In the genomic region with DNA sequence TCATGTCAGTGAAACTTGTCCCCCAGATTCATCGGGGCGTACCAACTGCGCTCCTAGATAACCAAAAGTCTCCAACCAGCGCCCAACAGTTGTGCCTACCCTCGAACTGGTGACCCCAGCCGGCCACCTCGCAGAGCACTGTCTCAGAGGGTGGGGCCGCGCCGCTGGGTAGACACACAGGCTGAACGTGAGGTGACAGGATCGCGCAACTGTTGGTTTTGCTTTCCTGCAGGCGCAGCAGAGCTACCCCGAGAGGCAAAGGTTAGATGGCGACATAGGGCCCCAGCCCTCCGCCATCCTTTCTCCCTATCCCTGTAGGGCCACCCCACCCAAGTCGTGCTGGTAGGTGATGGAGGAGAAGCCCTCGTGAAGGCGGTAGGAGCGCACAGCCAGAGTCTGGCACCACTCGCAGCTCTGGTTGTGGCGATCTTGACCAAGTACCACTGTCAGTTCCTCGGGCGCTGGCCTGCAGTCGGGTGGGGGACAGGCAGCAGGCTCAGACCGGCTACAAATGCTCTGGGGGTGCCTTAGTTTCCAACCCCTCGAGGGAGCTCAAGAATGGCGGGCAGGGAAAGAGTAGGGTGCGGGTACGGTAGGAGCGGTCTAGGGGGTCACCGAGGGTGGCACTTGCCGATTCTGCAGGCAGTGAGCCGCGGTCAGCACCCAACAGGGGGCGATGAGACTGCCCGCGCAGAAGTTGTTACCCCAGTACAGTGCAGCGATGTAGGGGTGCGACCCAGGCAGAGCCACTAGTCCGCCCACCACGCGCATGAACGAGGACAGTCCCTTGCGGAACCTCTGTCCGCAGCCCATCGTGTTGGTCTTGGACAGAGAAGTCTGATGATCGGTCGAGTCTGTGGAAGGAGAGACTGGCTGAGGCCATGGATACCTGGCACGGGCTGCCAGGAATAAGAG, we compare ENCODE assay signal across 11 mouse cellular contexts. TPM values are rescaled to one million over a fixed set of nuclear protein-coding genes. Genes with fewer than 3 reads are reported as not detected.
A peak's percentile ranks its signal among the peaks of the same experiment; 100 is the strongest.
DNase-seq lines count a peak whose midpoint lies in the region; ATAC-seq and TF ChIP-seq lines count a peak whose summit lies in the region.
"Had no signal": no experiment of that assay in that cellular context is flagged by ENCODE, and none has a peak within 500 bp of the region (broad histone marks: within the 10 kb centered on the region; RNA-seq: fewer than 3 reads in every experiment).

No protein-coding gene starts in this region.

- H3K9ac ChIP-seq in lung, embryonic 15.5 days: no peak overlapping the region
- no peak overlapping the region for H3K9ac ChIP-seq in embryonic facial prominence, embryonic 15.5 days
- 0 out of 2 replicates have a peak overlapping the region, but pooled peaks have one; percentile 19 for H3K9ac ChIP-seq in midbrain, postnatal 0 days (replicated peaks; ENCODE audit: low read length, poor library complexity, severe bottlenecking)

- H3K4me1 ChIP-seq in lung, embryonic 15.5 days: peaks cover 7% of the 10 kb centered on the region
- H3K4me1 ChIP-seq in embryonic facial prominence, embryonic 15.5 days: peaks cover 28% of the 10 kb centered on the region
- peaks cover 5% of the 10 kb centered on the region; the same call in 1 of the 2 replicates for H3K4me1 ChIP-seq in midbrain, postnatal 0 days (ENCODE audit: insufficient read depth, low read length)

- no peak overlapping the region for H3K27ac ChIP-seq in lung, embryonic 15.5 days
- no peak overlapping the region for H3K27ac ChIP-seq in embryonic facial prominence, embryonic 15.5 days (replicated peaks)
- no peak overlapping the region for H3K27ac ChIP-seq in midbrain, postnatal 0 days (ENCODE audit: low read depth, low read length)
- H3K27ac ChIP-seq: macrophage had no signal

- H3K9me3 ChIP-seq in lung, embryonic 15.5 days: no peaks in the 10 kb centered on the region
- no peaks in the 10 kb centered on the region for H3K9me3 ChIP-seq in embryonic facial prominence, embryonic 15.5 days (replicated peaks)
- H3K9me3 ChIP-seq in midbrain, postnatal 0 days (ENCODE audit: low read length): no peaks in the 10 kb centered on the region

- no peak overlapping the region for H3K4me3 ChIP-seq in lung, embryonic 15.5 days
- peak overlapping the region; percentile 30; the same call in 1 of the 2 replicates for H3K4me3 ChIP-seq in embryonic facial prominence, embryonic 15.5 days (replicated peaks)
- H3K4me3 ChIP-seq in midbrain, postnatal 0 days (ENCODE audit: low read depth, low read length): no peak overlapping the region; the same call in 1 of the 2 replicates
- H3K4me3 ChIP-seq: erythroblast, embryonic 14.5 days had no signal

- TF ChIP-seq CTCF in midbrain, postnatal 0 days (IDR thresholded peaks at IDR 0.05): no peak

- no peak for ATAC-seq in lung, embryonic 15.5 days (ENCODE audit: borderline replicate concordance, extremely low read depth, low FRiP score, low TSS enrichment)
- ATAC-seq in embryonic facial prominence, embryonic 15.5 days (ENCODE audit: insufficient number of reproducible peaks, low FRiP score, low TSS enrichment, low read depth): no peak
- ATAC-seq in midbrain, postnatal 0 days (ENCODE audit: low FRiP score): no peak; the same call in 1 of the 2 replicates

- H3K36me3 ChIP-seq in lung, embryonic 15.5 days: no peaks in the 10 kb centered on the region
- H3K36me3 ChIP-seq in embryonic facial prominence, embryonic 15.5 days: no peaks in the 10 kb centered on the region
- no peaks in the 10 kb centered on the region for H3K36me3 ChIP-seq in midbrain, postnatal 0 days (ENCODE audit: insufficient read depth, low read length)

- peaks cover 42% of the 10 kb centered on the region for H3K27me3 ChIP-seq in lung, embryonic 15.5 days
- peaks cover 44% of the 10 kb centered on the region for H3K27me3 ChIP-seq in embryonic facial prominence, embryonic 15.5 days
- peaks cover 30% of the 10 kb centered on the region for H3K27me3 ChIP-seq in midbrain, postnatal 0 days (ENCODE audit: insufficient read depth, low read length)

- 23% methylated on average over 51 of the region's 51 CpGs for WGBS in lung, embryonic 15.5 days
- 31% methylated on average over 51 of the region's 51 CpGs for WGBS in embryonic facial prominence, embryonic 15.5 days
- 35% methylated on average over 51 of the region's 51 CpGs for WGBS in midbrain, postnatal 0 days

- no peak for DNase-seq in lung, postnatal 36 days
- DNase-seq in induced T-regulatory cell, adult 2 months (ENCODE audit: low read depth): peak; percentile 49
- no peak for DNase-seq in midbrain, postnatal 0 days (ENCODE audit: low spot score)
- DNase-seq in left cerebral cortex, adult 11 months (ENCODE audit: low spot score): no peak
- no peak for DNase-seq in testis, postnatal 14 days (ENCODE audit: low spot score)
- no peak for DNase-seq in right cerebral cortex, adult 18-20 months

- peak overlapping the region; percentile 42 for H3K4me2 ChIP-seq in lung, embryonic 15.5 days
- H3K4me2 ChIP-seq in embryonic facial prominence, embryonic 15.5 days (replicated peaks): peak overlapping the region; percentile 49
- peak overlapping the region; percentile 43; the same call in 1 of the 2 replicates for H3K4me2 ChIP-seq in midbrain, postnatal 0 days (ENCODE audit: low read depth, low read length, poor library complexity, severe bottlenecking)

RNA-seq across cellular contexts. Expression of a gene that starts 5.2 kb away (rescaled TPM):
- polyA plus RNA-seq in lung, embryonic 15.5 days (2015; fragmentation: Nextera tagmentation; extraction: Ambion mirVana): not detected in 2 replicates
- polyA plus RNA-seq in embryonic facial prominence, embryonic 15.5 days (2015; fragmentation: Nextera tagmentation; extraction: Ambion mirVana): not detected in 2 replicates
- 0.71 TPM in 1 of 2 replicates, not detected in the other for total RNA-seq in midbrain, postnatal 0 days (2014; rRNA removed)
- 1.5 and 1.6 TPM in 2 replicates for polyA plus RNA-seq in midbrain, postnatal 0 days (2015; fragmentation: Nextera tagmentation; extraction: Ambion mirVana)
- polyA plus RNA-seq: activated CD4-positive, CD25-positive, alpha-beta regulatory T cell, adult 4 months; erythroblast, embryonic 14.5 days; macrophage had no signal

RNA-seq across cellular contexts. Expression of a gene that starts 6.3 kb away (rescaled TPM):
- polyA plus RNA-seq in lung, embryonic 15.5 days (2015; fragmentation: Nextera tagmentation; extraction: Ambion mirVana): 0.10 and 0.65 TPM in 2 replicates
- 0.16 TPM in 1 of 2 replicates, not detected in the other for polyA plus RNA-seq in embryonic facial prominence, embryonic 15.5 days (2015; fragmentation: Nextera tagmentation; extraction: Ambion mirVana)
- not detected in 2 replicates for total RNA-seq in midbrain, postnatal 0 days (2014; rRNA removed)
- polyA plus RNA-seq in midbrain, postnatal 0 days (2015; fragmentation: Nextera tagmentation; extraction: Ambion mirVana): 0.43 and 0.49 TPM in 2 replicates
- polyA plus RNA-seq: activated CD4-positive, CD25-positive, alpha-beta regulatory T cell, adult 4 months; macrophage had no signal

RNA-seq across cellular contexts. Expression of a gene that starts 22.3 kb away (rescaled TPM):
- polyA plus RNA-seq in lung, embryonic 15.5 days (2015; fragmentation: Nextera tagmentation; extraction: Ambion mirVana): 0.17 TPM in 1 of 2 replicates, not detected in the other
- polyA plus RNA-seq in embryonic facial prominence, embryonic 15.5 days (2015; fragmentation: Nextera tagmentation; extraction: Ambion mirVana): 0.11 TPM in 1 of 2 replicates, not detected in the other
- not detected in 2 replicates for total RNA-seq in midbrain, postnatal 0 days (2014; rRNA removed)
- 0.04 TPM in 1 of 2 replicates, not detected in the other for polyA plus RNA-seq in midbrain, postnatal 0 days (2015; fragmentation: Nextera tagmentation; extraction: Ambion mirVana)
- polyA plus RNA-seq: activated CD4-positive, CD25-positive, alpha-beta regulatory T cell, adult 4 months; erythroblast, embryonic 14.5 days; macrophage had no signal

RNA-seq across cellular contexts. Expression of a gene that starts 24.6 kb away (rescaled TPM):
- 45.1 and 45.7 TPM in 2 replicates for polyA plus RNA-seq in lung, embryonic 15.5 days (2015; fragmentation: Nextera tagmentation; extraction: Ambion mirVana)
- 43.8 and 45.1 TPM in 2 replicates for polyA plus RNA-seq in embryonic facial prominence, embryonic 15.5 days (2015; fragmentation: Nextera tagmentation; extraction: Ambion mirVana)
- 70.4 and 71.9 TPM in 2 replicates for total RNA-seq in midbrain, postnatal 0 days (2014; rRNA removed)
- 35.5 and 35.8 TPM in 2 replicates for polyA plus RNA-seq in midbrain, postnatal 0 days (2015; fragmentation: Nextera tagmentation; extraction: Ambion mirVana)

RNA-seq across cellular contexts. Expression of a gene that starts 43.8 kb away (rescaled TPM):
- 0.29 and 0.39 TPM in 2 replicates for polyA plus RNA-seq in lung, embryonic 15.5 days (2015; fragmentation: Nextera tagmentation; extraction: Ambion mirVana)
- polyA plus RNA-seq in embryonic facial prominence, embryonic 15.5 days (2015; fragmentation: Nextera tagmentation; extraction: Ambion mirVana): 1.5 TPM in 2 replicates
- 101 and 131 TPM in 2 replicates for total RNA-seq in midbrain, postnatal 0 days (2014; rRNA removed)
- 6.6 and 8.1 TPM in 2 replicates for polyA plus RNA-seq in midbrain, postnatal 0 days (2015; fragmentation: Nextera tagmentation; extraction: Ambion mirVana)
- polyA plus RNA-seq: activated CD4-positive, CD25-positive, alpha-beta regulatory T cell, adult 4 months; macrophage had no signal
